Mouse (Mus musculus) ES-E14 (cell line): Measurements from ENCODE around the gene Chmp4b.

Experiments used
- HCFC1 ChIP-seq: IDR thresholded peaks from 2 replicates; pipeline ENCODE4 v1.6.1; 2012; ENCODE audit warnings: low read length, inconsistent platforms, borderline replicate concordance; ENCODE audit not compliant: insufficient read depth
- MAFK ChIP-seq: IDR thresholded peaks from 2 replicates; pipeline ENCODE4 v1.6.1; 2014; ENCODE audit warnings: mild to moderate bottlenecking, low read depth, low read length, inconsistent platforms; ENCODE audit not compliant: insufficient read depth
- ZC3H11A ChIP-seq: IDR thresholded peaks from 2 replicates; pipeline ENCODE4 v1.6.1; 2012; ENCODE audit warnings: low read depth, mild to moderate bottlenecking, inconsistent platforms, low read length, borderline replicate concordance
- ZNF384 ChIP-seq: IDR thresholded peaks from 2 replicates; pipeline ENCODE4 v1.6.1; 2012; ENCODE audit warnings: low read depth, low read length, inconsistent platforms

DNA sequence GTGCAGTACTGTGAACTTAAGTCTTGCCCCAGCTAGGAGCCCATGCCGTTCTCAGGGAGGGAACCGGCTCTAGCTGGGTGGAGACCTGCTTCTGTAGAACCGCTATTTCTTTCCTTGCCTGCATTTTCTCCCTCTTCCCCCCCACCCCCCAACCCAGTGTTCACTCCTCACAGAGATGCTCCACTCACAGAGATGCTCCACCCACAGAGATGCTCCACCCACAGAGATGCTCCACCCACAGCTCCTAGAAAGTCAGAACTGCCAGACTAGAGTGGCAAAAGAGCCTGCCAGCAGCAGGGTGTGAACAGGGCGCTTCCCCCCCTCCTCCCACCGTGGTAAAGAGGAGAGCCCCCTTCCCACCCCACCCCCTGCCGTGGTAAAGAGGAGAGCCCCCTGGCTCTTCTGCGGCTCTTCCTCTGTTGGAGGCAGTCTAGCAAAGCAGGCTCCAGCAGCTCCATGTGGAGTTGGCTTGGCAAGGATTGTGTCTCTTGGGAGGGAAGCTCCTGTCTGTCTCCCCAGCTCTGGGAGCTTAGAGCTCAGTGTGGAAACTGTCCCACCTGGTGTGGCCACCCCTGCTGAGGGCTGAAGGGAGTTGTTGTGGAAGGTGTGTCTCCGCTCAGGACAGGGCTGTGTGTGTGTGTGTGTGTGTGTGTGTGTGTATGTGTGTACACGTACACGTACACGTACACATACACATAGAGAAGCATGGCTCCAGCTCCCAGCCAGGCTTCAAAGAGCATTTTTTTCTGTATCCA, 41.9 kb downstream of the Chmp4b start:
- TF ChIP-seq MAFK (no peak), ZC3H11A (no peak), HCFC1 (no peak), ZNF384 (no peak)
